Mouse (Mus musculus) liver, embryonic 14.5 days (tissue): Measurements from ENCODE around the gene Rnaseh2a.

ENCODE experiments used
- CTCF ChIP-seq: IDR thresholded peaks from 2 replicates; pipeline ENCODE4 v1.5.1; 2016; ENCODE audit warnings: antibody characterized with exemption, low read depth, control low read depth
- EP300 ChIP-seq: IDR thresholded peaks from 2 replicates; pipeline ENCODE4 v1.6.1; 2016; ENCODE audit warnings: antibody characterized with exemption, low read depth

GRCm38 (mm10) chr8:84985049-84985683 lies 15.6 kb upstream of the Rnaseh2a start:
- TF ChIP-seq CTCF (no peak), EP300 (no peak)
